Mouse (Mus musculus): ENCODE results near the gene Irf2bp2.

Irf2bp2 gene

GRCm38 (mm10) chr8:126540298-126540697 lies 53.5 kb downstream of the Irf2bp2 start:
- DNase-seq (ENCODE audit: extremely low spot score, low read depth, low spot score) = no peak

GRCm38 (mm10) chr8:126539355-126540093 lies 54.3 kb downstream of the Irf2bp2 start:
- no peak for DNase-seq (ENCODE audit: extremely low spot score, low read depth, low spot score)

GRCm38 (mm10) chr8:126538648-126539354 lies 55.0 kb downstream of the Irf2bp2 start:
- DNase-seq (ENCODE audit: extremely low spot score, low read depth, low spot score) = no peak
